Mouse (Mus musculus) kidney, adult 2 months (tissue): ENCODE measurements around the gene Rnf126.
A peak's percentile ranks its signal among the peaks of the same experiment; 100 is the strongest.

ENCODE experiments used
- CTCF ChIP-seq: fragments of 200-500 bp; conservative IDR thresholded peaks from 2 replicates; pipeline ENCODE4 v1.5.1; 2011; ENCODE audit warnings: low read depth, mild to moderate bottlenecking, control low read depth, low read length, moderate library complexity, mixed read lengths; ENCODE audit not compliant: insufficient read depth, insufficient read length
- POLR2A ChIP-seq: fragments of 200-500 bp; IDR thresholded peaks from one replicate; pipeline ENCODE4 v1.6.1; 2011; ENCODE audit warnings: low read depth, low read length, control low read depth

GRCm38 (mm10) chr10:79768400-79768799 lies 1.6 kb upstream of the Rnf126 start:
- TF ChIP-seq CTCF (peak; percentile 94), POLR2A (no peak)
